In genomic region chr11:117617368-117617908, GRCm38 (mm10) we compare ENCODE assay signal across 9 mouse cellular contexts. TPM values are rescaled to one million over a fixed set of nuclear protein-coding genes. Genes with fewer than 3 reads are reported as not detected.
DNase-seq lines count a peak whose midpoint lies in the region; ATAC-seq lines count a peak whose summit lies in the region.
"Had no signal": no experiment of that assay in that cellular context is flagged by ENCODE, and none has a peak within 500 bp of the region (broad histone marks: within the 10 kb centered on the region; RNA-seq: fewer than 3 reads in every experiment).

No protein-coding gene starts in this region.

- peak overlapping the region; percentile 20 for H3K4me3 ChIP-seq in kidney, embryonic 16.5 days (ENCODE audit: low read length)
- H3K4me3 ChIP-seq in forebrain, embryonic 14.5 days (ENCODE audit: low read depth, low read length) = no peak overlapping the region
- peak overlapping the region; percentile 28 for H3K4me3 ChIP-seq in limb, embryonic 10.5 days
- no peak overlapping the region for H3K4me3 ChIP-seq in neural tube, embryonic 14.5 days (ENCODE audit: low read depth, low read length)

- H3K9ac ChIP-seq in kidney, embryonic 16.5 days (replicated peaks; ENCODE audit: low read length) = 0 out of 2 replicates have a peak overlapping the region, but pooled peaks have one; percentile 15
- H3K9ac ChIP-seq in forebrain, embryonic 14.5 days (ENCODE audit: low read length) = peak overlapping the region; percentile 10; the same call in 1 of the 2 replicates
- peak overlapping the region; percentile 37; the same call in 1 of the 2 replicates for H3K9ac ChIP-seq in neural tube, embryonic 14.5 days (replicated peaks; ENCODE audit: low read depth, low read length)

- H3K27me3 ChIP-seq in kidney, embryonic 16.5 days (ENCODE audit: insufficient read depth, low read length) = peaks cover 41% of the 10 kb centered on the region
- no peaks in the 10 kb centered on the region for H3K27me3 ChIP-seq in forebrain, embryonic 14.5 days (replicated peaks; ENCODE audit: control insufficient read depth, insufficient read depth, low read length)
- H3K27me3 ChIP-seq in limb, embryonic 10.5 days (ENCODE audit: low read depth, poor library complexity, severe bottlenecking) = peaks cover 73% of the 10 kb centered on the region
- no peaks in the 10 kb centered on the region for H3K27me3 ChIP-seq in neural tube, embryonic 14.5 days (ENCODE audit: control insufficient read depth, insufficient read depth, low read length)

- DNase-seq in kidney, adult 9 months = no peak
- DNase-seq in forebrain, embryonic 14.5 days (ENCODE audit: low spot score) = no peak
- DNase-seq in limb, embryonic 10.5 days (ENCODE audit: low spot score) = no peak
- no peak for DNase-seq in urinary bladder, adult 18-20 months (ENCODE audit: low spot score in 2 of 2)
- DNase-seq in T-cell, adult 2 months (ENCODE audit: low spot score) = no peak
- DNase-seq in layer of hippocampus, adult 18-20 months (ENCODE audit: low spot score in 2 of 2) = no peak

- ATAC-seq in kidney, embryonic 16.5 days (ENCODE audit: low FRiP score, low TSS enrichment) = no peak
- no peak for ATAC-seq in forebrain, embryonic 14.5 days
- ATAC-seq in neural tube, embryonic 14.5 days (ENCODE audit: low read depth) = no peak

- H3K4me2 ChIP-seq in kidney, embryonic 16.5 days (replicated peaks; ENCODE audit: low read depth, low read length) = peak overlapping the region; percentile 39
- peak overlapping the region; percentile 17; the same call in 1 of the 2 replicates for H3K4me2 ChIP-seq in forebrain, embryonic 14.5 days (ENCODE audit: low read length)
- H3K4me2 ChIP-seq in neural tube, embryonic 14.5 days (ENCODE audit: low read depth, low read length) = peak overlapping the region; percentile 3; the same call in 1 of the 2 replicates

- H3K27ac ChIP-seq in kidney, embryonic 16.5 days (ENCODE audit: low read length) = no peak overlapping the region
- H3K27ac ChIP-seq in forebrain, embryonic 14.5 days (ENCODE audit: low read depth, low read length) = peak overlapping the region; percentile 55; the same call in 1 of the 2 replicates
- H3K27ac ChIP-seq in limb, embryonic 10.5 days = no peak overlapping the region
- H3K27ac ChIP-seq in neural tube, embryonic 14.5 days (ENCODE audit: low read depth, low read length) = peak overlapping the region; percentile 22

- H3K36me3 ChIP-seq in kidney, embryonic 16.5 days (ENCODE audit: insufficient read depth, low read length) = no peaks in the 10 kb centered on the region
- H3K36me3 ChIP-seq in forebrain, embryonic 14.5 days (ENCODE audit: control insufficient read depth, insufficient read depth, low read length) = no peaks in the 10 kb centered on the region
- H3K36me3 ChIP-seq in limb, embryonic 10.5 days = no peaks in the 10 kb centered on the region
- H3K36me3 ChIP-seq in neural tube, embryonic 14.5 days (ENCODE audit: control insufficient read depth, insufficient read depth, low read length) = no peaks in the 10 kb centered on the region
- H3K36me3 ChIP-seq: G1E had no signal

- H3K4me1 ChIP-seq in kidney, embryonic 16.5 days (ENCODE audit: insufficient read depth, low read length) = peaks cover 31% of the 10 kb centered on the region
- H3K4me1 ChIP-seq in forebrain, embryonic 14.5 days (ENCODE audit: control insufficient read depth, insufficient read depth, low read length) = peaks cover 16% of the 10 kb centered on the region
- peaks cover 48% of the 10 kb centered on the region for H3K4me1 ChIP-seq in limb, embryonic 10.5 days
- H3K4me1 ChIP-seq in neural tube, embryonic 14.5 days (ENCODE audit: control insufficient read depth, insufficient read depth, low read length) = peaks cover 28% of the 10 kb centered on the region

- WGBS in kidney, embryonic 16.5 days = 14% methylated on average over 16 of the region's 16 CpGs
- WGBS in forebrain, embryonic 14.5 days = 23% methylated on average over 16 of the region's 16 CpGs
- 26% methylated on average over 16 of the region's 16 CpGs for WGBS in limb, embryonic 10.5 days
- 14% methylated on average over 16 of the region's 16 CpGs for WGBS in neural tube, embryonic 14.5 days

- no peaks in the 10 kb centered on the region for H3K9me3 ChIP-seq in kidney, embryonic 16.5 days (ENCODE audit: low read length)
- H3K9me3 ChIP-seq in forebrain, embryonic 14.5 days (replicated peaks; ENCODE audit: control insufficient read depth, low read length) = no peaks in the 10 kb centered on the region
- H3K9me3 ChIP-seq in limb, embryonic 10.5 days (replicated peaks) = no peaks in the 10 kb centered on the region
- H3K9me3 ChIP-seq in neural tube, embryonic 14.5 days (ENCODE audit: control insufficient read depth, low read length) = no peaks in the 10 kb centered on the region
- H3K9me3 ChIP-seq: G1E had no signal

RNA-seq across cellular contexts. Expression of gene Tnrc6c, which starts 36.7 kb away (rescaled TPM):
- polyA plus RNA-seq in kidney, embryonic 16.5 days (2015; fragmentation: Nextera tagmentation; extraction: Ambion mirVana) = 9.1 and 10.7 TPM in 2 replicates
- polyA plus RNA-seq in forebrain, embryonic 14.5 days (2014; fragmentation: Nextera tagmentation; extraction: Ambion mirVana) = 20.0 and 24.5 TPM in 2 replicates
- polyA plus RNA-seq in limb, embryonic 10.5 days (2016; fragmentation: Nextera tagmentation; extraction: Ambion mirVana) = 11.4 and 14.1 TPM in 2 replicates
- polyA plus RNA-seq in neural tube, embryonic 14.5 days (2014; fragmentation: Nextera tagmentation; extraction: Ambion mirVana) = 30.6 and 32.5 TPM in 2 replicates
- total RNA-seq in layer of hippocampus, adult 18-20 months (2021) = 10 to 100 TPM; 66.1 to 67.7 TPM

Comparison
In these comparisons a context has a peak if more than half of its experiments do, and no peak if none do; other contexts are left out.
1. H3K27ac ChIP-seq: peak in forebrain, embryonic 14.5 days (single experiment) and neural tube, embryonic 14.5 days (single experiment); none in kidney, embryonic 16.5 days (single experiment) and limb, embryonic 10.5 days (single experiment).
2. H3K4me3 ChIP-seq: peak in kidney, embryonic 16.5 days (single experiment) and limb, embryonic 10.5 days (single experiment); none in forebrain, embryonic 14.5 days (single experiment) and neural tube, embryonic 14.5 days (single experiment).
3. Peak in every context shown above with its lines, with median percentiles within 50 percentile points of each other: H3K4me2 ChIP-seq and H3K9ac ChIP-seq.